Mouse (Mus musculus) olfactory bulb, adult 2 months (tissue): ENCODE measurements around the gene Miga1.

Experiments used
- CTCF ChIP-seq: fragments of 200-500 bp; IDR thresholded peaks from 2 replicates; pipeline ENCODE4 v1.5.1; 2012; ENCODE audit warnings: low read depth, mild to moderate bottlenecking, low read length, moderate library complexity; ENCODE audit not compliant: insufficient read depth
- POLR2A ChIP-seq: fragments of 200-500 bp; IDR thresholded peaks from 2 replicates; pipeline ENCODE4 v1.6.1; 2012; ENCODE audit warnings: mild to moderate bottlenecking, low read depth, low read length, moderate library complexity; ENCODE audit not compliant: insufficient read depth

GRCm38 (mm10) chr3:152247708-152248107 lies 92.5 kb downstream of the Miga1 start:
- no peak for TF ChIP-seq CTCF
- no peak for TF ChIP-seq POLR2A
